Mouse (Mus musculus) midbrain, embryonic 12.5 days (tissue): ENCODE data around the gene Frmd4b. TPM values are rescaled to one million over a fixed set of nuclear protein-coding genes. Genes with fewer than 3 reads are reported as not detected.

Source experiments
- ATAC-seq: fragments of 200-750 bp; cut with Nextera tagmentation; 2 replicates; pipeline ENCODE4 v1.8.0; 2017; ENCODE audit warnings: low read depth, moderate TSS enrichment, moderate library complexity; ENCODE audit not compliant: low FRiP score
- H3K27ac ChIP-seq: fragments of 300-500 bp; sonication (generic); replicated peaks from 2 replicates; pipeline ENCODE4 v1.5.1; 2016; ENCODE audit warnings: mild to moderate bottlenecking
- H3K27me3 ChIP-seq: fragments of 300-500 bp; sonication (generic); 2 replicates; pipeline ENCODE4 v1.6.1; 2016; ENCODE audit warnings: mild to moderate bottlenecking
- H3K36me3 ChIP-seq: fragments of 300-500 bp; sonication (generic); 2 replicates; pipeline ENCODE4 v1.6.1; 2016
- H3K4me1 ChIP-seq: fragments of 300-500 bp; sonication (generic); 2 replicates; pipeline ENCODE4 v1.6.1; 2016
- H3K4me2 ChIP-seq: fragments of 300-500 bp; sonication (generic); replicated peaks from 2 replicates; pipeline ENCODE4 v1.6.1; 2016; ENCODE audit warnings: mild to moderate bottlenecking, moderate library complexity
- H3K4me3 ChIP-seq: fragments of 300-500 bp; sonication (generic); 2 replicates; pipeline ENCODE4 v1.5.1; 2016; ENCODE audit warnings: mild to moderate bottlenecking
- H3K9ac ChIP-seq: fragments of 300-500 bp; sonication (generic); replicated peaks from 2 replicates; pipeline ENCODE4 v1.6.1; 2016; ENCODE audit warnings: mild to moderate bottlenecking, moderate library complexity
- H3K9me3 ChIP-seq: fragments of 300-500 bp; sonication (generic); 2 replicates; pipeline ENCODE4 v1.6.1; 2016; ENCODE audit warnings: mild to moderate bottlenecking
- WGBS: fragments of 180-500 bp; shearing (Covaris S2); methylation state at CpG from one replicate; pipeline ENCODE4 v1.1.7; 2016; 5-methylcytosine and 5-hydroxymethylcytosine counted together
- polyA plus RNA-seq: library from polyadenylated mRNA; unstranded; fragments of >200 nt; fragmentation: Nextera tagmentation; extraction: Ambion mirVana; gene quantifications from 2 replicates; pipeline ENCODE4 v1.2.1, GENCODE M21; 2016

The Frmd4b gene
- 32.4 and 33.8 TPM in 2 replicates for polyA plus RNA-seq

- H3K9me3 ChIP-seq, result no peaks in the 10 kb centered on the region
- H3K4me1 ChIP-seq, result peaks cover 23% of the 10 kb centered on the region
- H3K27me3 ChIP-seq, result peaks cover 15% of the 10 kb centered on the region
- peak; percentile 96 for ATAC-seq
- peak within 1 kb of the TSS; percentile 94 for H3K27ac ChIP-seq
- peak within 1 kb of the TSS; percentile 86 for H3K9ac ChIP-seq
- H3K4me2 ChIP-seq, result peak within 1 kb of the TSS; percentile 77
- H3K4me3 ChIP-seq, result peak within 1 kb of the TSS; percentile 79
- H3K36me3 ChIP-seq, result no peaks in the 10 kb centered on the region
- under 1% methylated on average over 42 of the region's 42 CpGs for WGBS
Observed at GRCm38 (mm10) chr6:97617266-97617743, at the start of gene Frmd4b. TSS of gene Frmd4b (minus strand) at chr6:97617541.

GRCm38 (mm10) chr6:97666417-97666816 lies 49.1 kb upstream of the Frmd4b start:
- no peak overlapping the region for H3K9ac ChIP-seq
- H3K4me2 ChIP-seq, result 0 out of 2 replicates have a peak overlapping the region, but pooled peaks have one; percentile 1
- 15% methylated on average over 2 of the region's 2 CpGs for WGBS
- H3K36me3 ChIP-seq, result no peaks in the 10 kb centered on the region
- H3K27ac ChIP-seq, result peak overlapping the region; percentile 71
- no peaks in the 10 kb centered on the region for H3K27me3 ChIP-seq
- H3K9me3 ChIP-seq, result no peaks in the 10 kb centered on the region
- peaks cover 16% of the 10 kb centered on the region for H3K4me1 ChIP-seq
- H3K4me3 ChIP-seq, result no peak overlapping the region
- no peak; the same call in 1 of the 2 replicates for ATAC-seq

DNA sequence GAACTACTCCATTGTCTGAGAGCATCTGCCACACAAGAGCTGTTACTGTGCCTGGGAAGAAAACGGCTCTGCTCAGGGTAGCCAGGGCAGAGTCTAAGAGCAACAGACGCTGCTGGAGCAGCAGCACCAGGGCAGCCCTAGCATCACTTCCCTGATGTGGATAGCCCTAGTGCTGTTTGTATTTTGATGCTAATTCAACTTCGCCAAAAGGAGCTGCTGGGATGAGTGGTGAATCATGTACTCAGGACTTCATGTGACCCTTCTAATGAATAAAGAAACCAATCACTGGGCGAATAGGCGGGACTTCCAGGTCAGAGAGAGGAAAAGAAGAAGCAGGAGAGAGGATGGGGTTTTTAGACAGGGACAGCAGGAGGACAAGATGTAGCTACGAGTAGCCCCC lies 41.6 kb upstream of the Frmd4b start:
- H3K9ac ChIP-seq, result no peak overlapping the region
- 0 out of 2 replicates have a peak, but pooled peaks cover 3% of the 10 kb centered on the region for H3K9me3 ChIP-seq
- no peaks in the 10 kb centered on the region for H3K36me3 ChIP-seq
- H3K4me2 ChIP-seq, result no peak overlapping the region
- H3K4me3 ChIP-seq, result no peak overlapping the region
- H3K27me3 ChIP-seq, result no peaks in the 10 kb centered on the region
- H3K4me1 ChIP-seq, result no peaks in the 10 kb centered on the region
- ATAC-seq, result no peak
- 83% methylated on average over 6 of the region's 6 CpGs for WGBS
- no peak overlapping the region for H3K27ac ChIP-seq

DNA sequence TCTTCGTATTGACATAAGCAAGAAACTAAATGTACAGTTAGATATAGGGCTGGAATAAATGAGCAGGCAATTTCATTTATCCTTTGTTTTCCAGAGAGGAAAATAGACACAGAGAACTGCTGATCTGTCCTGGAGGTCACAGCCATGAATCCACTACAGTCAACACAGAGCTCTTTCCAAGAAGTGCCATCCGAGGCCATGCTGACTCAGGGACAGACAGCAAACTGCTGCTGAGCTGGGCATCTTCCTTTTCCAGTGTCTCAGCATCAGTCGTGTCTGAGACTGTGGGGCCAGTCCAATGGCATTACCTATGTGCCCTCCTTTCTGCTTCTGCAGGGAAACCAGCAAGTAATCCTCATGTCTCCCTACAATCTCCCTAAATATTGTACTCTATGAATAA lies 38.6 kb upstream of the Frmd4b start:
- Histone ChIP-seq H3K9me3 (0 out of 2 replicates have a peak, but pooled peaks cover 3% of the 10 kb centered on the region), H3K27me3 (no peaks in the 10 kb centered on the region), H3K27ac (no peak overlapping the region), H3K9ac (no peak overlapping the region), H3K4me1 (no peaks in the 10 kb centered on the region), H3K4me3 (no peak overlapping the region), H3K4me2 (no peak overlapping the region), H3K36me3 (no peaks in the 10 kb centered on the region)
- WGBS, result 82% methylated on average over 3 of the region's 3 CpGs
- ATAC-seq, result no peak

DNA sequence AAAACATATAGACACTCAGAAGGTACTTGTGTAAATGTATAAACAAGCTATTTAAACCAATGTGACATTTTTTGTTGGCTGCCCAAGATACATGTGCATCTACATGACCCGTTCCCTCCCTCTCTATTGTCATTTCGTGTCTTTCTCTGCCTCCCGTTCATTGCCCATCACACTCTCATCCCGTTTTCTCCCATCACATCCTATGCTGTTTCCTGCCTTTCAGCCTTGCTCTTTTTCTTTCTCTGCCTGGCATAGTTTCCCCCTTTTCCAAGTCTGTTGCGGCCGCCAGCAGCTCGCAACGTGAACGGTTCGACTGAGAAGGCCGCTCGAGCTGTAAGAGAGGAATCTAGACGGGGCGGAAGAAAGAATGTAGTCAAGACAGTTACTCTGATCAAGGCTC lies 30.2 kb upstream of the Frmd4b start:
- Histone ChIP-seq H3K27me3 (no peaks in the 10 kb centered on the region), H3K4me1 (no peaks in the 10 kb centered on the region), H3K27ac (no peak overlapping the region), H3K9ac (no peak overlapping the region), H3K9me3 (no peaks in the 10 kb centered on the region), H3K4me2 (no peak overlapping the region), H3K36me3 (no peaks in the 10 kb centered on the region), H3K4me3 (no peak overlapping the region)
- ATAC-seq, result no peak
- 95% methylated on average over 14 of the region's 14 CpGs for WGBS

DNA sequence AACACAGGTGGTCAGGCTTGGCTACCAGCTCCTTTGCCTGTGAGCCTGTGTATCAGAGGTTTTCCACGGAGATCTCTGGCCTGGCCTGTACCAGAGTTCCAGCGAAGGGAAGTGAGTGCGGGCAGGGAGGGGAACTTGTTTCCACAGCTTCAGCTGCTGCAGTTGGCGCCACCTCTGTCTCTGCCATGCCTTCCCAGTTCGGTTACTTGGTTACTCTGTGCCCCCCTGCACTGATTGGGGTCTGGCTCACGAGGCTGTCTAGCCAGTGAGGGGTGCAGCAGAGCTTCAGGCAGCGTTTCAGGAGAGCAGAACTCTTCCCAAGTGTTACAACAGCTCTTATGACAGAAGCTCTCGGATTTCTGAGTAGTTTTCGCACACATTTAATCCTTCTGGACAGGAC lies 6.0 kb upstream of the Frmd4b start:
- peaks cover 15% of the 10 kb centered on the region for H3K27me3 ChIP-seq
- H3K9me3 ChIP-seq, result no peaks in the 10 kb centered on the region
- 62% methylated on average over 9 of the region's 9 CpGs for WGBS
- H3K4me1 ChIP-seq, result no peaks in the 10 kb centered on the region
- no peak overlapping the region for H3K27ac ChIP-seq
- no peak overlapping the region for H3K9ac ChIP-seq
- H3K36me3 ChIP-seq, result no peaks in the 10 kb centered on the region
- H3K4me2 ChIP-seq, result no peak overlapping the region
- no peak for ATAC-seq
- H3K4me3 ChIP-seq, result no peak overlapping the region

DNA sequence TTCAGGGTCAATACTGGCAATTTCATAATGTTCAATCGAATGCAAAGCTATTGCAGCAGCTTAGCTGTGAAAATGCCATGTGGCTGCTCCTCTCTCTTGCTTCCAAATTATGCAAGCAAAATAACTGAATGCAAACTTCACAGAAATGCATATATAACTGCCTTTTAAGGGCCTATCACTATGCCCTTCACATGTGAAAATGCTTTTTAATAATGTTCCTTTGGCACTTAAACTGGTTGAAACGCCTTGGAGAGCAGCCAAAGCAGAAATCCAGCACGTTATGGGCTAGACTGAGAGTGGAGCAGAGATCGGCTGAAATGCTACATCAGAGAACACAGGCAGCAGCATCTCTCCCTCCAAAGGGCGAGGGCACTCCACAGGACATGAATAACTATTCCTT lies 4.9 kb upstream of the Frmd4b start:
- Histone ChIP-seq H3K4me3 (no peak overlapping the region), H3K9ac (no peak overlapping the region), H3K27ac (no peak overlapping the region), H3K36me3 (no peaks in the 10 kb centered on the region), H3K27me3 (peaks cover 15% of the 10 kb centered on the region), H3K9me3 (no peaks in the 10 kb centered on the region), H3K4me2 (no peak overlapping the region), H3K4me1 (0 out of 2 replicates have a peak, but pooled peaks cover 3% of the 10 kb centered on the region)
- no peak for ATAC-seq
- 68% methylated on average over 5 of the region's 5 CpGs for WGBS

DNA sequence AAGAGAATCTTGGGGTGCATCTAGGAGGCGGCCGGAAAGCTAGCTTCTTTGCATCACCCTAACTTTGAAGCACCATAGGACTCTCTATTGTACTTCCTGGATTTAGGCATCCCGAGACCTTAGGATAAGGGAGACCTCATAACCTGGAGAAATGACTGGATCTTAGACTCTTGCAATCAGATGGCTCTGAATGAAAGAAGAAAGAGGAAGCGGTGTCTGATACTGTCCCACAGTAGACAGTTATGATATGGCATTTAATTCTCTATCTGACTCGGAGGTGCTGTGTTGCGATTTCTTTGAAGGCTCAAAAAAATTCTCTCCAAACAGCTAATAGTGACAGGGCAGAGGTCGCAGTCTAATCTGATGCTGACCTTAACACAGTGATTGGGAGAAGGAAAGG lies 433 bp upstream of the Frmd4b start:
- 19% methylated on average over 7 of the region's 7 CpGs for WGBS
- no peaks in the 10 kb centered on the region for H3K9me3 ChIP-seq
- H3K9ac ChIP-seq, result peak overlapping the region; percentile 86
- peak overlapping the region; percentile 77 for H3K4me2 ChIP-seq
- no peaks in the 10 kb centered on the region for H3K36me3 ChIP-seq
- peaks cover 15% of the 10 kb centered on the region for H3K27me3 ChIP-seq
- peak overlapping the region; percentile 94 for H3K27ac ChIP-seq
- peak overlapping the region; percentile 79 for H3K4me3 ChIP-seq
- no peak for ATAC-seq
- H3K4me1 ChIP-seq, result peaks cover 23% of the 10 kb centered on the region

DNA sequence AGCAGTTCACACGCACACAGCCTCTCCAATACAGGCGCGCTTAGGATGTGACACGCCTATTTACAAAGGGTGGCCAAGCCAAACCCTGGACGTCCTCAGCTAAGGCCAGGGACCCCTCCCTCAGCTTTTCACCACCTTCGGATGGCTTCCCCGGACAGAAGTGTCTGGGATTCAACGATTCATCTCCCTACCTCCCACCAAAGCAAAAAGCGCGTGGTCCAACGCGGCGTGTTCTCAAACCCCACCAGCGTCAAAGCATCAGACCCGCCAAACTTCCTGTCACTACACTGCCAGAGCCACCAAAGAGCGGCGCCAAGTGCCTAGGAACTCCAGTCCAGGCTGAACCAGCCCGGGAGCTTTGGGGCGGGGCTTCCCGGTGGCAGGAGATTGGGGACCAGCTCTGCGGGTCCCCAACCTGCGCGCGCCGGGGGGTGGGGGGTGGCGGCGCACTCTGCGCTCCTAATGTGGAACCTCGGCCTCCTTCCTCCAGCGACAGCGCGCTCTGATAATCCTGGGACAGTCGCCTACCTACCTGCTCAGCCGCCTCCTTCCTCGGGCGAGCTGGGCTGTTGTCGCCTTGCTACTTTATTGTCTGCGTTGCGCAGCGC lies 579 bp downstream of the Frmd4b start:
- peak; percentile 74 for ATAC-seq
- Histone ChIP-seq H3K36me3 (no peaks in the 10 kb centered on the region), H3K9ac (peak overlapping the region; percentile 86), H3K4me2 (peak overlapping the region; percentile 77), H3K4me3 (peak overlapping the region; percentile 79), H3K4me1 (peaks cover 23% of the 10 kb centered on the region), H3K27me3 (peaks cover 15% of the 10 kb centered on the region), H3K9me3 (no peaks in the 10 kb centered on the region), H3K27ac (peak overlapping the region; percentile 94)
- 0% methylated on average over 40 of the region's 40 CpGs for WGBS

DNA sequence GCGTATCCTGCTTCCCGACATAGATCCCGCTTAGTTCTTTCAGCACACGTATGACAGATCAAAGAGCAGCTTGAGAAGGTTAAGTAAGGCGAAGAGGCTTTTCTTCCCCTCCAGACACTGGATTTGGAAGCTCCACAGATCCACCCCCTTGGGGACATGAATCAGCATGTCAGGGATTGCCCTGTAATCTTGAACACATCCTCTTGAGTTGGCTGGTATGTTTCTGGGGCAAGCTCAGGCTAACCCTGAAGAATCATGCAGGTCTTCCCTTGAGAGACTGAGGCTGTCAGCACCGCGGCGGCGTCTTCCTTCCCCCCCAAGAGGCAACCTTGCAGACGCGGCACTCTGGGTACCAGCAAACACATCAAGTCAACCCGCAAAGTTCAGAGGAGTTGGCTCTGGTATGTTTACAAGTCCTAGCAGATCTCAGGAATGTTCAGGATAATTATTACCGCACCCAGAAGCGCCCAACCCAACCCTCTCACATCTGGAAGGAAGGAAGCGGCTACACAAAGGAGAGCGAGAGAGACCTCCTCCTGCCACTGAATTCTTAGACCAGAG lies 1.4 kb downstream of the Frmd4b start:
- Histone ChIP-seq H3K4me1 (peaks cover 23% of the 10 kb centered on the region), H3K9ac (peak overlapping the region; percentile 86), H3K4me3 (peak overlapping the region; percentile 79), H3K27me3 (peaks cover 15% of the 10 kb centered on the region), H3K9me3 (no peaks in the 10 kb centered on the region), H3K36me3 (no peaks in the 10 kb centered on the region), H3K27ac (peak overlapping the region; percentile 94), H3K4me2 (peak overlapping the region; percentile 77)
- no peak for ATAC-seq
- WGBS, result 2% methylated on average over 16 of the region's 16 CpGs

- ATAC-seq, result no peak
- Histone ChIP-seq H3K27ac (no peak overlapping the region), H3K9ac (no peak overlapping the region), H3K9me3 (no peaks in the 10 kb centered on the region), H3K4me1 (peaks cover 33% of the 10 kb centered on the region), H3K4me2 (no peak overlapping the region), H3K36me3 (no peaks in the 10 kb centered on the region), H3K27me3 (peaks cover 13% of the 10 kb centered on the region), H3K4me3 (no peak overlapping the region)
Observed at GRCm38 (mm10) chr6:97614179-97614578, 3.2 kb downstream of the Frmd4b start.

DNA sequence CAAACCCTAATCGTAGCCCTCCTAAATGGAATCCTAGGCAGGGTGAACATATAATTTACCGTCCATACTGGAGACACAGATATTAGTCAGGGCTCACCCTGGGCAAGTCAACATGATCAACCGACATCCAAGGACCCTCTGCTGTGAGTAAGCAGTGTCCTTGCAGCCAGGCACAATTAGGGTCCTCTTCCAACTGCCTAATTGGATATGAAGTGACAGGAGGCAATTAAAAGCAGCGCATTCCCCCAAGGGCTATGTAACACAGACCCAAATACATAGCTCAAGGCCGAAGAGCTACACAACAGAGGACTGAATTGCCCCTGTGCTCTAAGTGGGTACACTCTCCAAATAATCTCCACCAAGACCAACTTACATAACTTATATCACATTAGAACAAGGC lies 4.5 kb downstream of the Frmd4b start:
- Histone ChIP-seq H3K4me1 (peaks cover 39% of the 10 kb centered on the region), H3K4me2 (no peak overlapping the region), H3K9me3 (no peaks in the 10 kb centered on the region), H3K9ac (no peak overlapping the region), H3K4me3 (no peak overlapping the region), H3K27ac (no peak overlapping the region), H3K27me3 (peaks cover 6% of the 10 kb centered on the region), H3K36me3 (no peaks in the 10 kb centered on the region)
- ATAC-seq, result no peak
- 81% methylated on average over 5 of the region's 5 CpGs for WGBS
